Mouse (Mus musculus): ENCODE measurements around the gene Itgb1bp1.

The Itgb1bp1 gene

GRCm38 (mm10) chr12:21301324-21301723 lies 15.2 kb upstream of the Itgb1bp1 start:
- DNase-seq (ENCODE audit: low spot score), result no peak

GRCm38 (mm10) chr12:21298856-21299255 lies 12.8 kb upstream of the Itgb1bp1 start:
- DNase-seq (ENCODE audit: low spot score), result no peak

- DNase-seq (ENCODE audit: low spot score), result no peak
These were observed 3.6 kb upstream of the Itgb1bp1 start for GRCm38 (mm10) chr12:21289651-21290050.

- no peak for DNase-seq (ENCODE audit: low spot score)
These were observed 2.8 kb upstream of the Itgb1bp1 start for GRCm38 (mm10) chr12:21288716-21289395.

GRCm38 (mm10) chr12:21286712-21287650 lies 897 bp upstream of the Itgb1bp1 start:
- DNase-seq (ENCODE audit: low spot score), result no peak

GRCm38 (mm10) chr12:21285508-21286242 lies 409 bp downstream of the Itgb1bp1 start:
- peak; percentile 98 for DNase-seq (ENCODE audit: low spot score)

GRCm38 (mm10) chr12:21284761-21285441 lies 1.2 kb downstream of the Itgb1bp1 start, which contains the start of gene Cpsf3:
Gene Cpsf3 (plus strand): TSS chr12:21285391.
- no peak for DNase-seq (ENCODE audit: low spot score)

- no peak for DNase-seq (ENCODE audit: low spot score)
These were observed 8.7 kb downstream of the Itgb1bp1 start for GRCm38 (mm10) chr12:21277352-21277864.

GRCm38 (mm10) chr12:21274446-21274845 lies 11.6 kb downstream of the Itgb1bp1 start:
- DNase-seq (ENCODE audit: low spot score), result no peak

- no peak for DNase-seq (ENCODE audit: low spot score)
These were observed 17.9 kb downstream of the Itgb1bp1 start for GRCm38 (mm10) chr12:21268083-21268616.

GRCm38 (mm10) chr12:21266784-21267098 lies 19.3 kb downstream of the Itgb1bp1 start:
- DNase-seq (ENCODE audit: low spot score), result no peak

GRCm38 (mm10) chr12:21265946-21266783 lies 19.9 kb downstream of the Itgb1bp1 start:
- DNase-seq (ENCODE audit: low spot score), result no peak

- no peak for DNase-seq (ENCODE audit: low spot score)
These were observed 20.6 kb downstream of the Itgb1bp1 start for GRCm38 (mm10) chr12:21265501-21265900.

GRCm38 (mm10) chr12:21264970-21265369 lies 21.1 kb downstream of the Itgb1bp1 start:
- DNase-seq (ENCODE audit: low spot score), result no peak

GRCm38 (mm10) chr12:21264241-21264640 lies 21.8 kb downstream of the Itgb1bp1 start:
- no peak for DNase-seq (ENCODE audit: low spot score)

- DNase-seq (ENCODE audit: low spot score), result no peak
These were observed 22.8 kb downstream of the Itgb1bp1 start for GRCm38 (mm10) chr12:21263256-21263655.

GRCm38 (mm10) chr12:21261521-21261920 lies 24.6 kb downstream of the Itgb1bp1 start:
- DNase-seq (ENCODE audit: low spot score), result no peak

- DNase-seq (ENCODE audit: low spot score), result no peak
These were observed 25.4 kb downstream of the Itgb1bp1 start for GRCm38 (mm10) chr12:21260494-21261256.

- DNase-seq (ENCODE audit: low spot score), result no peak
These were observed 38.2 kb downstream of the Itgb1bp1 start for GRCm38 (mm10) chr12:21247711-21248392.

All from ovary, postnatal 10 days (tissue).